Mouse (Mus musculus) MEL (cell line): ENCODE results near the gene Mafb. TPM values are rescaled to one million over a fixed set of nuclear protein-coding genes. Genes with fewer than 3 reads are reported as not detected.

ENCODE experiments used
- DNase-seq: peaks from one replicate; pipeline ENCODE4 v3.0.0; 2011; ENCODE audit warnings: low read depth, low spot score
- H3K27ac ChIP-seq: 2 replicates; pipeline ENCODE4 v1.5.1; 2012; ENCODE audit warnings: low read depth, mild to moderate bottlenecking, control low read depth, low read length, moderate library complexity; ENCODE audit not compliant: control insufficient read depth
- H3K27me3 ChIP-seq, 2 experiments: fragments of 150-350 bp in 1 of 2; sonication (generic) in 1 of 2; 2 replicates each; pipeline ENCODE4 v1.6.1; 2012; ENCODE audit warnings: low read length in 2 of 2, mild to moderate bottlenecking in 2 of 2, improper control_type of control experiment in 1 of 2, moderate library complexity in 1 of 2; ENCODE audit not compliant: insufficient read depth in 2 of 2, control insufficient read depth in 1 of 2
- H3K36me3 ChIP-seq, 2 experiments: 2 replicates each; pipeline ENCODE4 v1.6.1; 2012 to 2014; ENCODE audit warnings: low read length in 2 of 2, improper control_type of control experiment in 1 of 2, inconsistent platforms in 1 of 2, mild to moderate bottlenecking in 1 of 2; ENCODE audit not compliant: insufficient read depth in 2 of 2, control insufficient read depth in 1 of 2
- H3K4me1 ChIP-seq, 2 experiments: fragments of 150-350 bp in 1 of 2; sonication (generic) in 1 of 2; 2 replicates each; pipeline ENCODE4 v1.6.1; 2012; ENCODE audit warnings: low read length in 2 of 2, improper control_type of control experiment in 1 of 2, mild to moderate bottlenecking in 1 of 2; ENCODE audit not compliant: insufficient read depth in 2 of 2, control insufficient read depth in 1 of 2
- H3K4me3 ChIP-seq, 2 experiments: fragments of 150-350 bp in 1 of 2; sonication (generic) in 1 of 2; 2 replicates each; pipeline ENCODE4 v1.5.1; 2012; ENCODE audit warnings: low read depth in 2 of 2, low read length in 2 of 2, mild to moderate bottlenecking in 2 of 2, moderate library complexity in 2 of 2, control low read depth in 1 of 2, improper control_type of control experiment in 1 of 2; ENCODE audit not compliant: control insufficient read depth in 1 of 2, insufficient read depth in 1 of 2
- H3K79me2 ChIP-seq: 2 replicates; pipeline ENCODE4 v1.6.1; 2012; ENCODE audit warnings: mild to moderate bottlenecking, low read length, moderate library complexity; ENCODE audit not compliant: control insufficient read depth, poor library complexity, insufficient read depth
- H3K9ac ChIP-seq: 2 replicates; pipeline ENCODE4 v1.6.1; 2012; ENCODE audit warnings: low read depth, mild to moderate bottlenecking, control low read depth, low read length, moderate library complexity; ENCODE audit not compliant: control insufficient read depth, poor library complexity, severe bottlenecking
- H3K9me3 ChIP-seq: fragments of 150-350 bp; sonication (generic); replicated peaks from 2 replicates; pipeline ENCODE4 v1.6.1; 2012; ENCODE audit warnings: mild to moderate bottlenecking, low read length, improper control_type of control experiment, moderate library complexity; ENCODE audit not compliant: insufficient read depth
- CHD1 ChIP-seq: IDR thresholded peaks from 2 replicates; pipeline ENCODE4 v1.6.1; 2012; ENCODE audit warnings: low read depth, mild to moderate bottlenecking, inconsistent platforms, low read length, improper control_type of control experiment
- E2F4 ChIP-seq: IDR thresholded peaks from 2 replicates; pipeline ENCODE4 v1.6.1; 2011; ENCODE audit warnings: low read depth, low read length, improper control_type of control experiment, borderline replicate concordance
- ELF1 ChIP-seq: IDR thresholded peaks from 2 replicates; pipeline ENCODE4 v1.6.1; 2014; ENCODE audit warnings: low read depth, mild to moderate bottlenecking, inconsistent platforms, low read length, improper control_type of control experiment, moderate library complexity
- EP300 ChIP-seq, 2 experiments: IDR thresholded peaks; 2 replicates each; pipeline ENCODE4 v1.6.1; 2011; ENCODE audit warnings: improper control_type of control experiment in 2 of 2, low read length in 2 of 2, low read depth in 1 of 2, mild to moderate bottlenecking in 1 of 2
- ETS1 ChIP-seq: IDR thresholded peaks from 2 replicates; pipeline ENCODE4 v1.6.1; 2012; ENCODE audit warnings: low read depth, mild to moderate bottlenecking, inconsistent platforms, low read length, improper control_type of control experiment, moderate library complexity
- GABPA ChIP-seq: IDR thresholded peaks from 2 replicates; pipeline ENCODE4 v1.6.1; 2012; ENCODE audit warnings: low read depth, mild to moderate bottlenecking, inconsistent platforms, low read length, improper control_type of control experiment, moderate library complexity
- KAT2A ChIP-seq: conservative IDR thresholded peaks from 2 replicates; pipeline ENCODE4 v1.6.1; 2012; ENCODE audit warnings: low read depth, low read length, improper control_type of control experiment, inconsistent platforms
- MAX ChIP-seq: IDR thresholded peaks from 2 replicates; pipeline ENCODE4 v1.6.1; 2011; ENCODE audit warnings: low read length, improper control_type of control experiment
- MAZ ChIP-seq: IDR thresholded peaks from 2 replicates; pipeline ENCODE4 v1.6.1; 2012; ENCODE audit warnings: low read depth, mild to moderate bottlenecking, inconsistent platforms, low read length, improper control_type of control experiment
- MEF2A ChIP-seq: IDR thresholded peaks from 2 replicates; pipeline ENCODE4 v1.6.1; 2014; ENCODE audit warnings: low read depth, mild to moderate bottlenecking, inconsistent platforms, low read length, improper control_type of control experiment; ENCODE audit not compliant: poor library complexity, insufficient replicate concordance, severe bottlenecking; ENCODE audit errors: extremely low read depth
- MYC ChIP-seq: IDR thresholded peaks from 2 replicates; pipeline ENCODE4 v1.6.1; 2011; ENCODE audit warnings: low read depth, mild to moderate bottlenecking, low read length, improper control_type of control experiment, moderate library complexity
- NELFE ChIP-seq: IDR thresholded peaks from 2 replicates; pipeline ENCODE4 v1.6.1; 2011; ENCODE audit warnings: low read depth, low read length, improper control_type of control experiment
- SMC3 ChIP-seq: IDR thresholded peaks from 2 replicates; pipeline ENCODE4 v1.6.1; 2011; ENCODE audit warnings: low read depth, low read length, improper control_type of control experiment
- TAL1 ChIP-seq: IDR thresholded peaks from 2 replicates; pipeline ENCODE4 v1.6.1; 2012; ENCODE audit warnings: mild to moderate bottlenecking, inconsistent platforms, low read length, moderate library complexity, mixed read lengths
- UBTF ChIP-seq: IDR thresholded peaks from 2 replicates; pipeline ENCODE4 v1.6.1; 2012; ENCODE audit warnings: low read depth, mild to moderate bottlenecking, inconsistent platforms, low read length, improper control_type of control experiment, moderate library complexity, borderline replicate concordance; ENCODE audit not compliant: insufficient read depth
- ZC3H11A ChIP-seq: IDR thresholded peaks from 2 replicates; pipeline ENCODE4 v1.6.1; 2012; ENCODE audit warnings: low read depth, mild to moderate bottlenecking, inconsistent platforms, low read length, improper control_type of control experiment
- ZNF384 ChIP-seq: IDR thresholded peaks from 2 replicates; pipeline ENCODE4 v1.6.1; 2012; ENCODE audit warnings: low read depth, mild to moderate bottlenecking, inconsistent platforms, low read length, improper control_type of control experiment
- polyA plus RNA-seq, 2 experiments: library from polyadenylated mRNA; stranded (reverse) in 1 of 2; unstranded in 1 of 2; fragments of >175 nt in 1 of 2; fragments of >200 nt in 1 of 2; gene quantifications; 2 replicates each; pipeline versions ENCODE4 v1.2.1 to v1.2.4; 2012; ENCODE audit warnings: low replicate concordance in 2 of 2, low read depth in 1 of 2; ENCODE audit not compliant: insufficient read length in 2 of 2, insufficient read depth in 1 of 2, missing spikeins in 1 of 2
- total RNA-seq: library from RNA; depleted of rRNA; stranded (reverse); fragments of 300-350 nt; gene quantifications from 2 replicates; pipeline ENCODE4 v1.2.3, GENCODE M21; 2012

Gene Mafb
- total and polyA plus RNA-seq, 3 experiments = not detected

- TF ChIP-seq GABPA = no peak
Observed at GRCm38 (mm10) chr2:160345644-160346043, 21.2 kb downstream of the Mafb start.

GRCm38 (mm10) chr2:160340121-160340520 lies 26.7 kb downstream of the Mafb start:
- TF ChIP-seq MAZ (no peak), TAL1 (no peak), MEF2A (no peak), ZC3H11A (no peak), KAT2A (no peak), SMC3 (no peak), NELFE (no peak), E2F4 (no peak), EP300 (IDR thresholded peaks at IDR 0.05; ENCODE audit: low read depth in 1 of 2, low read length in 2 of 2) (no peak), ZNF384 (no peak), CHD1 (no peak), ETS1 (no peak), UBTF (no peak), ELF1 (no peak), MYC (no peak), MAX (no peak)

More at GRCm38 (mm10) chr2:160345644-160346043, 21.2 kb downstream of the Mafb start:
- no peaks in the 10 kb centered on the region for H3K4me1 ChIP-seq
- no peak overlapping the region for H3K4me3 ChIP-seq
- H3K9ac ChIP-seq = no peak overlapping the region
- H3K9me3 ChIP-seq = no peaks in the 10 kb centered on the region
- H3K27me3 ChIP-seq = no peaks in the 10 kb centered on the region
- H3K36me3 ChIP-seq = no peaks in the 10 kb centered on the region
- no peaks in the 10 kb centered on the region for H3K79me2 ChIP-seq
- no peak for DNase-seq
- no peak overlapping the region for H3K27ac ChIP-seq

More at GRCm38 (mm10) chr2:160340121-160340520, 26.7 kb downstream of the Mafb start:
- DNase-seq = no peak
- no peak overlapping the region for H3K27ac ChIP-seq
- no peaks in the 10 kb centered on the region for H3K79me2 ChIP-seq
- no peaks in the 10 kb centered on the region for H3K9me3 ChIP-seq
- no peak overlapping the region for H3K9ac ChIP-seq
- H3K27me3 ChIP-seq = no peaks in the 10 kb centered on the region
- no peak overlapping the region for H3K4me3 ChIP-seq
- H3K36me3 ChIP-seq = no peaks in the 10 kb centered on the region
- no peaks in the 10 kb centered on the region for H3K4me1 ChIP-seq
